Mouse (Mus musculus) mammary gland, adult 2 months (tissue): Measurements from ENCODE around the gene Nfkb1. TPM values are rescaled to one million over a fixed set of nuclear protein-coding genes. Genes with fewer than 3 reads are reported as not detected.

ENCODE experiments used
- polyA plus RNA-seq: library from polyadenylated mRNA; depleted of rRNA; stranded (reverse); fragments of >200 nt; gene quantifications from 2 replicates; pipeline ENCODE4 v1.2.3, GENCODE M21; 2012; ENCODE audit warnings: low replicate concordance; rRNA removed

The Nfkb1 gene
- polyA plus RNA-seq: 87.2 and 128 TPM in 2 replicates

DNA sequence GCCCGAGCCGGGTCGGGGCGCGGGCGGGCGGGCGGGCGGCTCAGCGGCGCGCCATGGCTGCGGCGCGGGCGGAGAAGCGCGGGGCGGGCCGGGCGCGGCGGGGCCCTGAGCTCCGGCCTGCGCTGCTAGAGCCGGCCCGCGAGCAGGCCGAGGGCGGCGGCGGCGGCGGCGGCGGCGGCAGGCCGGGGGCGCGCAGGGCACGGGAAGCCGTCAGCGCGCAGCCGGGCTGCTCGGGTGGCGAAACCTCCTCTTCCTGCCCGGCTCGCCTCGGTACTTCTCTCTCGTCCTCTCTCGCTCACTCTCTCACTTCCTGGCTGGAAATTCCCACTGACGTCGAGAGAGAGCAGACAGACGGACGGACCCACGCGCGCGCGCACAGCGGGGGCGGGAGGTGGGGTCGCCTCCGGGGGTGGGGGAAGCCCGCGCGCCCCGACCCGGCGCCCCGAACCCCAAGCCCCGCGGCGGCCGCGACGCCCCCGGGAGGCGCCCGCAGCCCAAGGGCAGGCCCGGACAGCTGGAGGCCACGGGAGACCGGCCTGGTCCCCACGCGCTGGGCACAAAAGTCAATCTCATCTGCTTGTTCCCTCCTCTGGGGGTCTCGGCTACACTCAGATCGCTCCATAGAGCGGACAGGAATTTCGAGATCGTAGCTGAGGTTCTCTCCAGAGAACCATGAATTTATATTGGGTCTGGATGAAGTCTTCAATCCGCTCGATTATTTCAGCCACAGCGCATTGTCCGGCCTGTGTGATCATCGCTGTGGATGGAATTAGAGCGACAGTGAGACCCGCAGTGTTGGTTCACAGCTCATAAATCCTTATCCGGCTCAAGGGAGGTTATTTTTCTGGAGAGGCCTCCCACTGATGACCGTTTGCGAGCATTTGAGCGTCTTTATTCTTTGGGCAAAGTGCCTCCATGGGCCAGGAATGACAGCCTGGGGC is at the start of gene Nfkb1:
TSS of gene Nfkb1 (minus strand) at position 357 of the 941 bp plus-strand sequence.

Other genes starting within 250 kb of the Nfkb1 start
- gene Manba, start 205.9 kb downstream of the Nfkb1 start, polyA plus RNA-seq: 4.8 and 5.7 TPM in 2 replicates
- 3.5 and 5.4 TPM in 2 replicates for gene Slc39a8, start 133.7 kb upstream of the Nfkb1 start, polyA plus RNA-seq